Mouse (Mus musculus) lung, adult 2 months (tissue): ENCODE measurements at regions not wholly inside any gene's neighbourhood (a gene's known extent, or its start where the extent isn't known, plus 50 kb on each side); places are given as distances from the start of the nearest gene placed in this dataset.

Experiments
- CTCF ChIP-seq: fragments of 200-500 bp; IDR thresholded peaks from 2 replicates; pipeline ENCODE4 v1.5.1; 2011; ENCODE audit warnings: mild to moderate bottlenecking, low read length, control low read depth; ENCODE audit not compliant: insufficient read depth
- POLR2A ChIP-seq: fragments of 200-500 bp; IDR thresholded peaks from 2 replicates; pipeline ENCODE4 v1.6.1; 2011; ENCODE audit warnings: low read depth, mild to moderate bottlenecking, control low read depth, low read length, borderline replicate concordance; ENCODE audit errors: extremely low read depth

DNA sequence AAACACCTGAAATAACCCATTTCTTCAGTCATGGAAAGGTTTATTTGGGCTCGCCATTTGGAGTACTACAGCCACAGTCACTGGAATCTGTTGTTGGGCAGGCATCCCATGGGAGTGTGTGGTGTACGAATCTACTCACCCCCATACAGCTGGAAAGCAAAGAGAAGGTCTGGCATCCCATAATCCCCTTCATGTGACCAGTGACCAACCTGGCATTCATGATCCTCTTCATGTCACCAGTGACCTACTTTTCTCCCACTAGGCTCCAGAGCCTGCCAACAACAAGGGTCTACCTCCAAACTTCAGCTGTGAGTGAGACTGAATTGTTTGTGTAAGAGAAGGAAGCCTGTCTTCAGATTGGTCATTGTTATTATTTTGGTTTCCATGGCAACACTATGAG is 409.0 kb downstream of the Prdm2 start:
- no peak for TF ChIP-seq POLR2A
- no peak for TF ChIP-seq CTCF
